Mouse (Mus musculus) stomach, embryonic 15.5 days (tissue): ENCODE results near the gene Gm11563. TPM values are rescaled to one million over a fixed set of nuclear protein-coding genes. Genes with fewer than 3 reads are reported as not detected.
"Not testable (repeated sequence)": the region's sequence is repeated elsewhere in the genome, so short reads cannot be mapped to it uniquely, and the experiment has no call there.

ENCODE experiments used
- ATAC-seq: fragments of 200-750 bp; cut with Nextera tagmentation; 2 replicates; pipeline ENCODE4 v1.8.0; 2017; ENCODE audit warnings: low read depth, moderate number of reproducible peaks, moderate TSS enrichment; ENCODE audit not compliant: insufficient read depth, low FRiP score
- H3K27ac ChIP-seq: fragments of 300-500 bp; sonication (generic); 2 replicates; pipeline ENCODE4 v1.5.1; 2015; ENCODE audit warnings: mild to moderate bottlenecking, inconsistent platforms
- H3K27me3 ChIP-seq: fragments of 300-500 bp; sonication (generic); replicated peaks from 2 replicates; pipeline ENCODE4 v1.6.1; 2015; ENCODE audit warnings: inconsistent platforms
- H3K36me3 ChIP-seq: fragments of 300-500 bp; sonication (generic); 2 replicates; pipeline ENCODE4 v1.6.1; 2015; ENCODE audit warnings: inconsistent platforms
- H3K4me1 ChIP-seq: fragments of 300-500 bp; sonication (generic); 2 replicates; pipeline ENCODE4 v1.6.1; 2015; ENCODE audit warnings: inconsistent platforms
- H3K4me2 ChIP-seq: fragments of 300-500 bp; sonication (generic); 2 replicates; pipeline ENCODE4 v1.6.1; 2015; ENCODE audit warnings: mild to moderate bottlenecking, inconsistent platforms
- H3K4me3 ChIP-seq: fragments of 300-500 bp; sonication (generic); replicated peaks from 2 replicates; pipeline ENCODE4 v1.5.1; 2015; ENCODE audit warnings: inconsistent platforms
- H3K9ac ChIP-seq: fragments of 300-500 bp; sonication (generic); 2 replicates; pipeline ENCODE4 v1.6.1; 2015; ENCODE audit warnings: inconsistent platforms
- H3K9me3 ChIP-seq: fragments of 300-500 bp; sonication (generic); 2 replicates; pipeline ENCODE4 v1.6.1; 2016; ENCODE audit warnings: inconsistent platforms
- whole genome bisulfite sequencing: fragments of 180-500 bp; shearing (Covaris S2); methylation state at CpG from one replicate; pipeline ENCODE4 v1.1.7; 2015; 5-methylcytosine and 5-hydroxymethylcytosine counted together
- polyA plus RNA-seq: library from polyadenylated mRNA; unstranded; fragments of >200 nt; fragmentation: Nextera tagmentation; extraction: Ambion mirVana; gene quantifications from 2 replicates; pipeline ENCODE4 v1.2.1, GENCODE M21; 2015

The Gm11563 gene
- polyA plus RNA-seq, 1 experiment from 2014 or later: not detected

DNA sequence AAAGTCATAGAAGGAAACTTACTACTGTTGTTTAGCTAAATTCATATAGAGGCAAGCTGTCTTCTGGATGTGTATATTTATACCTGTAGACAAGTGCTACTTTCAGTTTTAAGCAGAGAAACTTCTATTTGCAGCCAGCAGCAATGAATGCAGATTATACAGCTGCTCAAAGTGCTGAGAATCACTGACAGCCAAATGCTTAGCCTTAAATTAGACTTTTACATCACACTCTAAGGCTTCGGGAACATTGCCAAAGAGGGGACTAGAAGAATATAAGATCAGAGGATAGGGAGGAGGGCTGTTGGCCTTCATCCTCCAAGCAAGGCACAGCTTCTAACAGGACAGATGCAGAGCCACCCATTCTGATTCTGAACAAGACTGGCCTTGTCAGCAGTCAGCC lies 21.7 kb downstream of the Gm11563 start:
- no peaks in the 10 kb centered on the region for H3K4me1 ChIP-seq
- H3K4me3 ChIP-seq: no peak overlapping the region
- WGBS: 74% methylated on average over 1 of the region's 1 CpGs
- H3K36me3 ChIP-seq: no peaks in the 10 kb centered on the region
- H3K9ac ChIP-seq: no peak overlapping the region
- H3K27ac ChIP-seq: no peak overlapping the region
- no peaks in the 10 kb centered on the region for H3K27me3 ChIP-seq
- H3K9me3 ChIP-seq: no peaks in the 10 kb centered on the region
- no peak for ATAC-seq
- no peak overlapping the region for H3K4me2 ChIP-seq

DNA sequence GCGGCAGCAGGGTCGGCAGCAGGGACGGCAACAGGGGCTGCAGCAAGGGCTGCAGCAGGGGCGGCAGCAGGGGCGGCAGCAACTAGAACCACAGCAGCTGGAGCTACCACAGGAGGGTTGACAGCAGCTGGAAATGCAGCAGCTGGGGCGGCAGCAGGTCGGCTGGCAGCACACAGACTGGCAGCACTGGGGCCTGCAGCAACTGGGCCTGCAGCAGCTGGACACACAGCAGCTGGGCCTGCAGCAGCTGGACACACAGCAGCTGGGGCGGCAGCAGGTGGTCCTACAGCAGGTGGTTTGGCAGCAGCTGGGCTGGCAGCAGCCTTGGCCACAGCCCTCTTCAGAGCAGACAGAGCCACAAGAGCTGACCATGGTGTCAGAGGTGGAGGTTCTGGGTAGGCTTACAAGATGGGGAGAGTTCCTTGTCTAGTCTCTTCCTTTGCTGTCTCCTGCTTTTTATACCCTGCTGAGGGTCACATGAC lies 24.1 kb downstream of the Gm11563 start, which contains the start of gene Krtap4-2:
TSS of gene Krtap4-2 (minus strand) at position 432 of the 482 bp plus-strand sequence.
- no peaks in the 10 kb centered on the region for H3K9me3 ChIP-seq
- H3K4me3 ChIP-seq: no peak within 1 kb of the TSS
- H3K4me2 ChIP-seq: no peak within 1 kb of the TSS
- H3K36me3 ChIP-seq: no peaks in the 10 kb centered on the region
- 0 out of 2 replicates have a peak, but pooled peaks cover 3% of the 10 kb centered on the region for H3K4me1 ChIP-seq
- H3K27me3 ChIP-seq: no peaks in the 10 kb centered on the region
- WGBS: 30% methylated on average over 8 of the region's 8 CpGs
- ATAC-seq: no peak
- no peak within 1 kb of the TSS for H3K27ac ChIP-seq
- H3K9ac ChIP-seq: no peak within 1 kb of the TSS

DNA sequence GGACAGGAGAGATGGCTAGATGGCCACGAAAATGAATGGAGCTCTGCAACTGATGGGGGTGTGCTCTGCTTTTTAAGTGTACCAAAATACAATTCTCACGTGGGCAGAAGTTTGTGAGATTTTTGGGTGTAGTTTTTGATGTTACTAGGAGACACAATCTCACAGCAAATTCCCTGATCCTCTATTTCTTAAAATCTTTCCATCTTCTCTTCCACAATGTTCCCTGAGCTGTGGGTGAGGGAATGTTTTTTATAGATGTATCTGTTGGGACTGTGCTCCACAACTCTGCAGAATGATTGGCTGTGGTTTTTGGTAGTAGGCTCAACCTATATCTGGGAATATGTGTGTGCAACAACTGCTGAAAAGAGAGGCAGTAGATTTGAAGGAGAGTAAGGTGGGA lies 25.5 kb downstream of the Gm11563 start:
- Histone ChIP-seq H3K4me1 (0 out of 2 replicates have a peak, but pooled peaks cover 3% of the 10 kb centered on the region), H3K36me3 (no peaks in the 10 kb centered on the region), H3K4me3 (no peak overlapping the region), H3K9me3 (no peaks in the 10 kb centered on the region), H3K9ac (no peak overlapping the region), H3K27ac (no peak overlapping the region), H3K27me3 (no peaks in the 10 kb centered on the region), H3K4me2 (no peak overlapping the region)
- no peak for ATAC-seq
- WGBS: 62% methylated on average over 2 of the region's 2 CpGs

DNA sequence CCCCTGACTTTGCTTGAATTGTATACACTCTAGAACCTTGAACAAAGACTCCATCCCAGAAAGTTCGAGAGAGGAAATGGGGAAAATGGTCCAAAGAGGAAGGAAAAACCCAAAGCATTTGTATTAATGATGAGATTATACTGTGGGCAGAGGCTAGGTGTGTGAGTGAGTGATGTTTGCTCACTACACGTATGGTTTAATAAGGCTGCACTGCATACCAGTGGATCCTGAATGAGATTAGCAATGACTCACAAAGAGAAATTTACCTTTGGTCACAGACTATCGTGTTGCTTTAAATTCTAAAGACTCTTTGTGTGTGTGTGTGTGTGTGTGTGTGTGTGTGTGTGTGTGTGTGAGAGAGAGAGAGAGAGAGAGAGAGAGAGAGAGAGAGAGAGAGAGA lies 27.9 kb downstream of the Gm11563 start:
- no peak for ATAC-seq
- no peaks in the 10 kb centered on the region for H3K36me3 ChIP-seq
- no peak overlapping the region for H3K27ac ChIP-seq
- H3K27me3 ChIP-seq: no peaks in the 10 kb centered on the region
- no peak overlapping the region for H3K4me2 ChIP-seq
- no peak overlapping the region for H3K9ac ChIP-seq
- H3K4me1 ChIP-seq: 0 out of 2 replicates have a peak, but pooled peaks cover 3% of the 10 kb centered on the region
- no peaks in the 10 kb centered on the region for H3K9me3 ChIP-seq
- WGBS: 48% methylated on average over 3 of the region's 3 CpGs
- no peak overlapping the region for H3K4me3 ChIP-seq

DNA sequence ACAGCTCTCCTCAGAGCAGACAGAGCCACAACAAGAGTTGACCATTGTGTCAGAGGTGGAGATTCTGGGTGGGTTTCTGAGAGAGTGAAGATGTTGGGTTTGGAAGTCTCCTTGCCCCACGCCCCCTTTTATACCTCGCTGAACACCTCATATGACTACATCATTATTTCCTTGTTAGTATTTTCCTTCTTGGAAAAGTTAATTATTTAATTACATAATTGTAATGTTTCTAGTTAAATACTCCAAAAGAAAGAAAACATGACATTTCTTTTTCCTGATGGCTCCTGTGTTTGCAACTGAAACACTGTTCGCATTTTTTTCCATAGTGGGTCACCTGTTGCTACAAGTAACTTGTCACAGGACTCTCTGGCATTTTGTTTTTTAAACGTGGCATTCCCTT lies 30.6 kb downstream of the Gm11563 start, which contains the start of gene Krtap4-1:
TSS of gene Krtap4-1 (minus strand) at position 101 of the 400 bp plus-strand sequence.
- H3K9me3 ChIP-seq: no peaks in the 10 kb centered on the region
- H3K4me3 ChIP-seq: no peak within 1 kb of the TSS
- 0 out of 2 replicates have a peak, but pooled peaks cover 3% of the 10 kb centered on the region for H3K4me1 ChIP-seq
- no peak for ATAC-seq
- no peak within 1 kb of the TSS for H3K9ac ChIP-seq
- no peak within 1 kb of the TSS for H3K4me2 ChIP-seq
- H3K36me3 ChIP-seq: no peaks in the 10 kb centered on the region
- H3K27ac ChIP-seq: no peak within 1 kb of the TSS
- 78% methylated on average over 4 of the region's 4 CpGs for WGBS
- no peaks in the 10 kb centered on the region for H3K27me3 ChIP-seq

DNA sequence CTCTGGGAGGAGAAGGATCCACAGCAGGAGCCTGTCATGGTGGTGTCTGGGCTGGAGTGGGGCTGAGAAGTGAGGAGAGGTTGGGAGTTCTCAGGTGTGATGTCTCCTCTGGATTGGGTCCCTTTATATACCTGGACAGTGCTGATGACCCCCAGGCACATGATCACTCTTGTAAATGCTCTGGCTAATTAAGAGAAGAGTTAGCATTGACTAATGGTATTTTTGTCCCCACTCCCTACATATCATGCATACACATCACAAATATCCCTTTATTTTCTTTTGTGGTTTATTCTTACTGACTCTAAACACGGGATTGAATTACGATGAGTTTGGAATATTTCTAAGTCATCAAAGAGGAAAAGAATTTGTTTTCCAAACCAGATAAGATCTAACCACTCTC lies 38.4 kb downstream of the Gm11563 start, which contains the start of gene Gm11562:
TSS of gene Gm11562 (minus strand) at position 101 of the 400 bp plus-strand sequence.
- no peaks in the 10 kb centered on the region for H3K27me3 ChIP-seq
- no peak for ATAC-seq

DNA sequence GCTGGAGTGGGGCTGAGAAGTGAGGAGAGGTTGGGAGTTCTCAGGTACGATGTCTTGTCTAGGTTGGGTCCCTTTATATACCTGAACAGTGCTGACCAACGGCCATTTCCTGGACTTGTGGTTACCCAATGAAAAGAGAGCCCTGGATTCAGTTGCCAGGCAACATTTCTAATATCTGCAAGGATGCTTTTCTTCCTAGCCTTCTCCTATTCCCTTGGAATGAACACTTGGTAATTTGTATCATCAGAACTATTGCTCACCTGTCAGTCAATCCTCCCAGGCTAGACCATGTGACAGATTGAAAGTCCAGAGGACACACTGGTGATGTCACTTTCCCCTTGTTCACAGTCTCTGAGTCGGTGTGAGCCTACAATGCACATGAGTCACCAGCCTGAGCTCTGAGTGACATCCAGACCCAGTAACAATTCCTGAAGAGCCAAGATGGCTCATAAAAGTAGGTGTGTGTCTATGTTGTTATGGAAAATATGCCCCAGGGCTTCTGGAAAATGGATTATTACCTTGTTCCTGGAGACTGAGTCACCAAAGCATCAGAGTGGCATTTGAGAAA lies 43.9 kb downstream of the Gm11563 start, which contains the start of gene Krtap2-4:
TSS of gene Krtap2-4 (minus strand) at position 51 of the 568 bp plus-strand sequence.
- no peak within 1 kb of the TSS for H3K27ac ChIP-seq
- ATAC-seq: no peak
- H3K9ac ChIP-seq: no peak within 1 kb of the TSS
- no peaks in the 10 kb centered on the region for H3K27me3 ChIP-seq
- H3K4me2 ChIP-seq: no peak within 1 kb of the TSS
- no peaks in the 10 kb centered on the region for H3K36me3 ChIP-seq
- H3K4me1 ChIP-seq: no peaks in the 10 kb centered on the region
- 67% methylated on average over 3 of the region's 3 CpGs for WGBS
- no peaks in the 10 kb centered on the region for H3K9me3 ChIP-seq
- H3K4me3 ChIP-seq: no peak within 1 kb of the TSS

More for the DNA sequence above, 38.4 kb downstream of the Gm11563 start, which contains the start of gene Gm11562:
- Histone ChIP-seq H3K4me3 (no peak within 1 kb of the TSS), H3K4me2 (no peak within 1 kb of the TSS), H3K9me3 (no peaks in the 10 kb centered on the region), H3K9ac (no peak within 1 kb of the TSS), H3K4me1 (no peaks in the 10 kb centered on the region), H3K27ac (no peak within 1 kb of the TSS), H3K36me3 (no peaks in the 10 kb centered on the region)
- WGBS: 73% methylated on average over 2 of the region's 2 CpGs

DNA sequence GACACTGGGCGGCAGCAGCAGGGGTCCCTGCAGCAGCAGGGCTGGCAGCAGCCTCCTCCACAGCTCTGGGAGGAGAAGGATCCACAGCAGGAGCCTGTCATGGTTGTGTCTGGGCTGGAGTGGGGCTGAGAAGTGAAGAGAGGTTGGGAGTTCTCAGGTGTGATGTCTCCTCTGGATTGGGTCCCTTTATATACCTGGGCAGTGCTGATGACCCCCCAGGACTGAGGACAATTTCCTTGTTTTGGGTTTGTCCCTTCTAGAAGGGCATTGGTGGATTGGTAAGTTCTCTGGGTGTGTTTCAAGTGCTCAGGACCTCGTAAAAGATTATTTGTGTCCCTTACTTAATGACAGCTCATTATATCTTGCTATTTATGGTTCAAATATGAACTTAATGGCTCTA lies 48.7 kb downstream of the Gm11563 start, which contains the start of gene Gm11937:
TSS of gene Gm11937 (minus strand) at position 101 of the 400 bp plus-strand sequence.
- not testable (repeated sequence) for H3K27ac ChIP-seq, H3K27me3 ChIP-seq, H3K9ac ChIP-seq, H3K4me2 ChIP-seq, H3K4me3 ChIP-seq, H3K4me1 ChIP-seq, H3K36me3 ChIP-seq, ATAC-seq, H3K9me3 ChIP-seq
- 63% methylated on average over 1 of the region's 2 CpGs for WGBS

DNA sequence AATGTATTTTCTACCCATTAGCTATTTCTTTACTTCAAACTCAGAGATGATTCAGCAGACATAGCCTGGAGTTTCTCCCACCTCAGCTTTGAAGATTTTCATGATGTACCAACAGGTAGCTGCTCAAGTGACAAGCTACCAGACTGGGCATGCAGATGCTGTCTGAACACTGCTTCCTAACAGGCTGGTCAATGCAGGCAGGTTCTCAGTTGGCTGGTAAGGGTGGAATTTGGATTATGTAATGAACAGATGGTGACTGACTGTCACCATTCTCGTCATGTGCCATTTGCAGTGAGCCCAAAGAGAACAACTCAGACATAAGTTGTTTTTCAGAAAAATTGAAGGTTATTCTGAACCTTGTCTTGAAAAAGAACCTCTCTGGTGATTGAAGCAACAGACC lies 49.6 kb downstream of the Gm11563 start:
- no peaks in the 10 kb centered on the region for H3K4me1 ChIP-seq
- H3K4me2 ChIP-seq: no peak overlapping the region
- H3K9me3 ChIP-seq: no peaks in the 10 kb centered on the region
- H3K27ac ChIP-seq: no peak overlapping the region
- H3K27me3 ChIP-seq: no peaks in the 10 kb centered on the region
- 63% methylated on average over 1 of the region's 1 CpGs for WGBS
- no peak for ATAC-seq
- H3K36me3 ChIP-seq: no peaks in the 10 kb centered on the region
- H3K9ac ChIP-seq: no peak overlapping the region
- no peak overlapping the region for H3K4me3 ChIP-seq

Other genes starting within 250 kb of the Gm11563 start
- gene Krt12, start 236.7 kb downstream of the Gm11563 start, polyA plus RNA-seq: 0.09 TPM in 1 of 2 replicates, not detected in the other
- gene Krt20, start 220.8 kb downstream of the Gm11563 start, polyA plus RNA-seq: 17.1 and 19.7 TPM in 2 replicates
- 33.1 and 41.9 TPM in 2 replicates for gene Krt23, start 165.8 kb downstream of the Gm11563 start, polyA plus RNA-seq
- gene Krt39, start 137.6 kb downstream of the Gm11563 start, polyA plus RNA-seq: not detected in 2 replicates
- not detected in 2 replicates for gene Krt40, start 115.8 kb downstream of the Gm11563 start, polyA plus RNA-seq
- gene Krtap3-3, start 108.1 kb downstream of the Gm11563 start, polyA plus RNA-seq: not detected in 2 replicates
- not detected in 2 replicates for gene Krtap3-2, start 102.1 kb downstream of the Gm11563 start, polyA plus RNA-seq
- not detected in 2 replicates for gene Gm11939, start 99.5 kb downstream of the Gm11563 start, polyA plus RNA-seq
- not detected in 2 replicates for gene Krtap3-1, start 92.3 kb downstream of the Gm11563 start, polyA plus RNA-seq
- not detected in 2 replicates for gene Krtap1-5, start 77.9 kb downstream of the Gm11563 start, polyA plus RNA-seq
- not detected in 2 replicates for gene Krtap1-4, start 75.3 kb downstream of the Gm11563 start, polyA plus RNA-seq
- not detected in 2 replicates for gene Krtap1-3, start 67.6 kb downstream of the Gm11563 start, polyA plus RNA-seq
- not detected in 2 replicates for gene Krtap9-3, start 60.9 kb downstream of the Gm11563 start, polyA plus RNA-seq
- not detected in 2 replicates for gene Gm11938, start 55.7 kb downstream of the Gm11563 start, polyA plus RNA-seq
- not detected in 2 replicates for gene Gm11937, start 48.8 kb downstream of the Gm11563 start, polyA plus RNA-seq
- gene Krtap2-4, start 44.1 kb downstream of the Gm11563 start, polyA plus RNA-seq: not detected in 2 replicates
- gene Gm11562, start 38.5 kb downstream of the Gm11563 start, polyA plus RNA-seq: not detected in 2 replicates
- gene Krtap4-1, start 30.7 kb downstream of the Gm11563 start, polyA plus RNA-seq: not detected in 2 replicates
- gene Krtap4-2, start 23.9 kb downstream of the Gm11563 start, polyA plus RNA-seq: not detected in 2 replicates
- not detected in 2 replicates for gene Krtap4-7, start 14.9 kb downstream of the Gm11563 start, polyA plus RNA-seq
- gene Gm11555, start 8.7 kb downstream of the Gm11563 start, polyA plus RNA-seq: not detected in 2 replicates
- not detected in 2 replicates for gene Krtap4-6, start 7.0 kb upstream of the Gm11563 start, polyA plus RNA-seq
- not detected in 2 replicates for gene Gm14190, start 31.8 kb upstream of the Gm11563 start, polyA plus RNA-seq
- not detected in 2 replicates for gene Gm14180, start 75.3 kb upstream of the Gm11563 start, polyA plus RNA-seq
- not detected in 2 replicates for gene Gm11595, start 114.0 kb upstream of the Gm11563 start, polyA plus RNA-seq
- not detected in 2 replicates for gene Krtap4-8, start 121.7 kb upstream of the Gm11563 start, polyA plus RNA-seq
- not detected in 2 replicates for gene Krtap4-9, start 126.2 kb upstream of the Gm11563 start, polyA plus RNA-seq
- not detected in 2 replicates for gene Gm11596, start 134.5 kb upstream of the Gm11563 start, polyA plus RNA-seq
- not detected in 2 replicates for gene Gm11569, start 140.0 kb upstream of the Gm11563 start, polyA plus RNA-seq
- not detected in 2 replicates for gene Gm11554, start 145.5 kb upstream of the Gm11563 start, polyA plus RNA-seq
- gene Krtap4-13, start 150.9 kb upstream of the Gm11563 start, polyA plus RNA-seq: not detected in 2 replicates
- gene Gm11564, start 156.7 kb upstream of the Gm11563 start, polyA plus RNA-seq: not detected in 2 replicates
- gene 2300003K06Rik, start 179.1 kb upstream of the Gm11563 start, polyA plus RNA-seq: not detected in 2 replicates
- gene Krtap4-16, start 192.6 kb upstream of the Gm11563 start, polyA plus RNA-seq: not detected in 2 replicates
- gene Gm11568, start 199.0 kb upstream of the Gm11563 start, polyA plus RNA-seq: not detected in 2 replicates
- gene Gm11559, start 205.5 kb upstream of the Gm11563 start, polyA plus RNA-seq: not detected in 2 replicates
- gene Krtap9-1, start 214.4 kb upstream of the Gm11563 start, polyA plus RNA-seq: not detected in 2 replicates
- gene Gm11567, start 220.2 kb upstream of the Gm11563 start, polyA plus RNA-seq: not detected in 2 replicates
- gene Krtap31-1, start 249.0 kb upstream of the Gm11563 start, polyA plus RNA-seq: not detected in 2 replicates